Mouse (Mus musculus) heart, embryonic 12.5 days (tissue): ENCODE data around the gene Gramd4. TPM values are rescaled to one million over a fixed set of nuclear protein-coding genes. Genes with fewer than 3 reads are reported as not detected.
A peak's percentile ranks its signal among the peaks of the same experiment; 100 is the strongest.

Experiments
- ATAC-seq: fragments of 200-750 bp; cut with Nextera tagmentation; 2 replicates; pipeline ENCODE4 v1.8.0; 2017; ENCODE audit warnings: moderate TSS enrichment, moderate library complexity; ENCODE audit not compliant: insufficient number of reproducible peaks, low FRiP score
- H3K27ac ChIP-seq: fragments of 300-500 bp; sonication (generic); 2 replicates; pipeline ENCODE4 v1.5.1; 2016; ENCODE audit warnings: mild to moderate bottlenecking, moderate library complexity; ENCODE audit not compliant: poor library complexity, severe bottlenecking
- H3K27me3 ChIP-seq: fragments of 300-500 bp; sonication (generic); replicated peaks from 2 replicates; pipeline ENCODE4 v1.6.1; 2016; ENCODE audit warnings: mild to moderate bottlenecking, moderate library complexity
- H3K36me3 ChIP-seq: fragments of 300-500 bp; sonication (generic); 2 replicates; pipeline ENCODE4 v1.6.1; 2016; ENCODE audit warnings: mild to moderate bottlenecking, moderate library complexity
- H3K4me1 ChIP-seq: fragments of 300-500 bp; sonication (generic); replicated peaks from 2 replicates; pipeline ENCODE4 v1.6.1; 2016; ENCODE audit warnings: mild to moderate bottlenecking
- H3K4me2 ChIP-seq: fragments of 300-500 bp; sonication (generic); 2 replicates; pipeline ENCODE4 v1.6.1; 2016; ENCODE audit warnings: mild to moderate bottlenecking, moderate library complexity
- H3K4me3 ChIP-seq: fragments of 300-500 bp; sonication (generic); 2 replicates; pipeline ENCODE4 v1.5.1; 2016; ENCODE audit warnings: mild to moderate bottlenecking
- H3K9ac ChIP-seq: fragments of 300-500 bp; sonication (generic); 2 replicates; pipeline ENCODE4 v1.6.1; 2016; ENCODE audit warnings: mild to moderate bottlenecking, moderate library complexity
- H3K9me3 ChIP-seq: fragments of 300-500 bp; sonication (generic); replicated peaks from 2 replicates; pipeline ENCODE4 v1.6.1; 2016; ENCODE audit warnings: mild to moderate bottlenecking, moderate library complexity
- WGBS: fragments of 180-500 bp; shearing (Covaris S2); methylation state at CpG from one replicate; pipeline ENCODE4 v1.1.7; 2016; 5-methylcytosine and 5-hydroxymethylcytosine counted together
- polyA plus RNA-seq: library from polyadenylated mRNA; unstranded; fragments of >200 nt; fragmentation: Nextera tagmentation; extraction: Ambion mirVana; gene quantifications from 2 replicates; pipeline ENCODE4 v1.2.1, GENCODE M21; 2016

Gramd4 gene
- polyA plus RNA-seq, 1 experiment from 2014 or later, result 14.3 TPM

GRCm38 (mm10) chr15:86027871-86028270 lies 29.6 kb upstream of the Gramd4 start:
- Histone ChIP-seq H3K4me3 (no peak overlapping the region), H3K27ac (no peak overlapping the region), H3K27me3 (peaks cover 26% of the 10 kb centered on the region), H3K4me2 (no peak overlapping the region), H3K9ac (no peak overlapping the region), H3K9me3 (peaks cover 11% of the 10 kb centered on the region), H3K36me3 (peaks cover 15% of the 10 kb centered on the region), H3K4me1 (peaks cover 25% of the 10 kb centered on the region; the same call in 1 of the 2 replicates)
- 54% methylated on average over 8 of the region's 8 CpGs for WGBS
- ATAC-seq, result no peak

- no peak overlapping the region for H3K9ac ChIP-seq
- peaks cover 36% of the 10 kb centered on the region for H3K4me1 ChIP-seq
- H3K4me2 ChIP-seq, result 0 out of 2 replicates have a peak overlapping the region, but pooled peaks have one; percentile 0
- no peak overlapping the region for H3K4me3 ChIP-seq
- peaks cover 15% of the 10 kb centered on the region for H3K36me3 ChIP-seq
- no peak overlapping the region for H3K27ac ChIP-seq
- peaks cover 30% of the 10 kb centered on the region for H3K27me3 ChIP-seq
- peaks cover 11% of the 10 kb centered on the region for H3K9me3 ChIP-seq
- WGBS, result 48% methylated on average over 14 of the region's 14 CpGs
- no peak for ATAC-seq
These were observed 27.5 kb upstream of the Gramd4 start for GRCm38 (mm10) chr15:86029981-86030380.

- peaks cover 36% of the 10 kb centered on the region for H3K27me3 ChIP-seq
These were observed 24.7 kb upstream of the Gramd4 start for GRCm38 (mm10) chr15:86032811-86033190.

GRCm38 (mm10) chr15:86033191-86033841 lies 24.2 kb upstream of the Gramd4 start, which contains the start of gene Celsr1:
Gene Celsr1 (minus strand): TSS chr15:86033777.
- peaks cover 36% of the 10 kb centered on the region for H3K27me3 ChIP-seq
- peak within 1 kb of the TSS; percentile 75 for H3K9ac ChIP-seq
- H3K9me3 ChIP-seq, result peaks cover 11% of the 10 kb centered on the region
- peaks cover 32% of the 10 kb centered on the region for H3K4me1 ChIP-seq
- peaks cover 15% of the 10 kb centered on the region for H3K36me3 ChIP-seq
- H3K27ac ChIP-seq, result no peak within 1 kb of the TSS
- peak within 1 kb of the TSS; percentile 90 for H3K4me2 ChIP-seq
- under 1% methylated on average over 78 of the region's 80 CpGs for WGBS
- peak; percentile 30 for ATAC-seq
- H3K4me3 ChIP-seq, result peak within 1 kb of the TSS; percentile 61

More at GRCm38 (mm10) chr15:86032811-86033190, 24.7 kb upstream of the Gramd4 start:
- peak overlapping the region; percentile 90 for H3K4me2 ChIP-seq
- no peak for ATAC-seq
- peaks cover 15% of the 10 kb centered on the region for H3K36me3 ChIP-seq
- WGBS, result under 1% methylated on average over 38 of the region's 38 CpGs
- H3K9ac ChIP-seq, result peak overlapping the region; percentile 75; the same call in 1 of the 2 replicates
- peaks cover 11% of the 10 kb centered on the region for H3K9me3 ChIP-seq
- no peak overlapping the region for H3K27ac ChIP-seq
- H3K4me3 ChIP-seq, result peak overlapping the region; percentile 61
- H3K4me1 ChIP-seq, result peaks cover 31% of the 10 kb centered on the region

- Histone ChIP-seq H3K36me3 (peaks cover 15% of the 10 kb centered on the region), H3K9ac (peak overlapping the region; percentile 75), H3K9me3 (peaks cover 11% of the 10 kb centered on the region), H3K4me2 (peak overlapping the region; percentile 90), H3K27ac (no peak overlapping the region), H3K27me3 (peaks cover 37% of the 10 kb centered on the region), H3K4me3 (peak overlapping the region; percentile 61), H3K4me1 (peaks cover 32% of the 10 kb centered on the region)
- peak; percentile 83 for ATAC-seq
- under 1% methylated on average over 34 of the region's 44 CpGs for WGBS
These were observed 23.4 kb upstream of the Gramd4 start for GRCm38 (mm10) chr15:86034021-86034523.

- H3K4me3 ChIP-seq, result peak overlapping the region; percentile 61
- H3K9me3 ChIP-seq, result peaks cover 11% of the 10 kb centered on the region
- H3K27ac ChIP-seq, result no peak overlapping the region
- peak overlapping the region; percentile 90 for H3K4me2 ChIP-seq
- WGBS, result 8% methylated on average over 12 of the region's 12 CpGs
- H3K27me3 ChIP-seq, result peaks cover 45% of the 10 kb centered on the region
- H3K36me3 ChIP-seq, result peaks cover 15% of the 10 kb centered on the region
- 0 out of 2 replicates have a peak overlapping the region, but pooled peaks have one; percentile 3 for H3K9ac ChIP-seq
- peaks cover 25% of the 10 kb centered on the region for H3K4me1 ChIP-seq
- ATAC-seq, result no peak
These were observed 22.6 kb upstream of the Gramd4 start for GRCm38 (mm10) chr15:86034781-86035360.

GRCm38 (mm10) chr15:86035913-86036312 lies 21.6 kb upstream of the Gramd4 start:
- no peak overlapping the region for H3K4me2 ChIP-seq
- ATAC-seq, result no peak
- WGBS, result 81% methylated on average over 3 of the region's 3 CpGs
- peaks cover 8% of the 10 kb centered on the region for H3K36me3 ChIP-seq
- H3K4me1 ChIP-seq, result peaks cover 23% of the 10 kb centered on the region
- no peak overlapping the region for H3K9ac ChIP-seq
- H3K4me3 ChIP-seq, result no peak overlapping the region
- H3K27me3 ChIP-seq, result peaks cover 54% of the 10 kb centered on the region
- H3K9me3 ChIP-seq, result peaks cover 5% of the 10 kb centered on the region
- no peak overlapping the region for H3K27ac ChIP-seq

- no peak overlapping the region for H3K9ac ChIP-seq
- no peaks in the 10 kb centered on the region for H3K36me3 ChIP-seq
- H3K4me1 ChIP-seq, result peaks cover 9% of the 10 kb centered on the region; the same call in 1 of the 2 replicates
- H3K4me2 ChIP-seq, result no peak overlapping the region
- ATAC-seq, result 0 out of 2 replicates have a peak, but pooled peaks have one; percentile 46
- 4% methylated on average over 2 of the region's 2 CpGs for WGBS
- H3K27ac ChIP-seq, result no peak overlapping the region
- peaks cover 47% of the 10 kb centered on the region for H3K27me3 ChIP-seq
- H3K4me3 ChIP-seq, result no peak overlapping the region
- H3K9me3 ChIP-seq, result no peaks in the 10 kb centered on the region
These were observed 18.7 kb upstream of the Gramd4 start for GRCm38 (mm10) chr15:86038802-86039201.

GRCm38 (mm10) chr15:86041421-86041820 lies 16.1 kb upstream of the Gramd4 start:
- Histone ChIP-seq H3K9ac (no peak overlapping the region), H3K9me3 (no peaks in the 10 kb centered on the region), H3K27me3 (peaks cover 46% of the 10 kb centered on the region), H3K4me1 (0 out of 2 replicates have a peak, but pooled peaks cover 3% of the 10 kb centered on the region), H3K27ac (no peak overlapping the region), H3K4me2 (no peak overlapping the region), H3K36me3 (no peaks in the 10 kb centered on the region), H3K4me3 (no peak overlapping the region)
- WGBS, result 83% methylated on average over 5 of the region's 5 CpGs
- no peak for ATAC-seq

- no peak for ATAC-seq
- Histone ChIP-seq H3K9me3 (no peaks in the 10 kb centered on the region), H3K4me1 (0 out of 2 replicates have a peak, but pooled peaks cover 3% of the 10 kb centered on the region), H3K4me3 (no peak overlapping the region), H3K36me3 (no peaks in the 10 kb centered on the region), H3K4me2 (no peak overlapping the region), H3K9ac (no peak overlapping the region), H3K27ac (no peak overlapping the region), H3K27me3 (peaks cover 46% of the 10 kb centered on the region)
- 39% methylated on average over 4 of the region's 4 CpGs for WGBS
These were observed 15.1 kb upstream of the Gramd4 start for GRCm38 (mm10) chr15:86042364-86042763.

GRCm38 (mm10) chr15:86049510-86049909 lies 8.0 kb upstream of the Gramd4 start:
- no peak overlapping the region for H3K4me3 ChIP-seq
- H3K4me1 ChIP-seq, result 0 out of 2 replicates have a peak, but pooled peaks cover 3% of the 10 kb centered on the region
- no peak overlapping the region for H3K27ac ChIP-seq
- no peaks in the 10 kb centered on the region for H3K9me3 ChIP-seq
- no peaks in the 10 kb centered on the region for H3K36me3 ChIP-seq
- no peak for ATAC-seq
- H3K27me3 ChIP-seq, result peaks cover 10% of the 10 kb centered on the region; the same call in 1 of the 2 replicates
- H3K9ac ChIP-seq, result no peak overlapping the region
- WGBS, result 76% methylated on average over 3 of the region's 3 CpGs
- H3K4me2 ChIP-seq, result no peak overlapping the region
